Mouse (Mus musculus) cerebellum, adult 2 months (tissue): Measurements from ENCODE around the gene Hist1h1d. TPM values are rescaled to one million over a fixed set of nuclear protein-coding genes. Genes with fewer than 3 reads are reported as not detected.
A peak's percentile ranks its signal among the peaks of the same experiment; 100 is the strongest.
"Not testable (repeated sequence)": the region's sequence is repeated elsewhere in the genome, so short reads cannot be mapped to it uniquely, and the experiment has no call there.

Source experiments
- DNase-seq, 2 experiments: peaks; one replicate each; pipeline ENCODE4 v3.0.0; 2021
- H3K27ac ChIP-seq: fragments of 200-500 bp; 2 replicates; pipeline ENCODE4 v1.5.1; 2012; ENCODE audit warnings: low read length, control low read depth, inconsistent platforms; ENCODE audit not compliant: insufficient read depth
- H3K27me3 ChIP-seq: fragments of 200-500 bp; 2 replicates; pipeline ENCODE4 v1.6.1; 2012; ENCODE audit warnings: inconsistent platforms, mild to moderate bottlenecking, low read length, moderate library complexity; ENCODE audit not compliant: control insufficient read depth, insufficient read depth
- H3K4me1 ChIP-seq: fragments of 200-500 bp; 2 replicates; pipeline ENCODE4 v1.6.1; 2011; ENCODE audit warnings: low read length; ENCODE audit not compliant: control insufficient read depth, insufficient read depth
- H3K4me3 ChIP-seq: fragments of 200-500 bp; replicated peaks from 2 replicates; pipeline ENCODE3; 2011; ENCODE audit warnings: mild to moderate bottlenecking, low read depth, low read length, control low read depth; ENCODE audit not compliant: insufficient read depth
- CTCF ChIP-seq: fragments of 200-500 bp; IDR thresholded peaks from 2 replicates; pipeline ENCODE4 v1.5.1; 2011; ENCODE audit warnings: low read depth, mild to moderate bottlenecking, control low read depth, low read length, moderate library complexity, borderline replicate concordance; ENCODE audit not compliant: insufficient read depth
- POLR2A ChIP-seq: fragments of 200-500 bp; IDR thresholded peaks from 2 replicates; pipeline ENCODE4 v1.6.1; 2011; ENCODE audit warnings: low read length, control low read depth, borderline replicate concordance; ENCODE audit not compliant: insufficient read depth
- WGBS: fragments of 180-500 bp; shearing (Covaris S2); methylation state at CpG from one replicate; pipeline ENCODE4 v1.1.7; 2018; 5-methylcytosine and 5-hydroxymethylcytosine counted together
- polyA plus RNA-seq: library from polyadenylated mRNA; depleted of rRNA; stranded (reverse); fragments of >200 nt; gene quantifications from 2 replicates; pipeline ENCODE4 v1.2.3, GENCODE M21; 2012

Gene Hist1h1d
- polyA plus RNA-seq, 1 experiment = 0.05 TPM

GRCm38 (mm10) chr13:23555839-23556416, 2.9 kb downstream of the Hist1h1d start:
- peak overlapping the region; percentile 61 for H3K4me3 ChIP-seq
- peak overlapping the region; percentile 41; the same call in 1 of the 2 replicates for H3K27ac ChIP-seq
- under 1% methylated on average over 18 of the region's 18 CpGs for WGBS
- H3K27me3 ChIP-seq = no peaks in the 10 kb centered on the region
- TF ChIP-seq POLR2A (peak; percentile 12; the same call in 1 of the 2 replicates), CTCF (no peak)
- DNase-seq = peak; percentile 61 to 87
- peaks cover 2% of the 10 kb centered on the region; the same call in 1 of the 2 replicates for H3K4me1 ChIP-seq

- TF ChIP-seq POLR2A (no peak), CTCF (no peak)
- H3K4me1 ChIP-seq = peaks cover 2% of the 10 kb centered on the region; the same call in 1 of the 2 replicates
- H3K4me3 ChIP-seq = no peak overlapping the region
- no peak overlapping the region for H3K27ac ChIP-seq
- no peak for DNase-seq
- no peaks in the 10 kb centered on the region for H3K27me3 ChIP-seq
- 58% methylated on average over 3 of the region's 3 CpGs for WGBS
These were observed 3.8 kb downstream of the Hist1h1d start for GRCm38 (mm10) chr13:23556906-23557305.

DNA sequence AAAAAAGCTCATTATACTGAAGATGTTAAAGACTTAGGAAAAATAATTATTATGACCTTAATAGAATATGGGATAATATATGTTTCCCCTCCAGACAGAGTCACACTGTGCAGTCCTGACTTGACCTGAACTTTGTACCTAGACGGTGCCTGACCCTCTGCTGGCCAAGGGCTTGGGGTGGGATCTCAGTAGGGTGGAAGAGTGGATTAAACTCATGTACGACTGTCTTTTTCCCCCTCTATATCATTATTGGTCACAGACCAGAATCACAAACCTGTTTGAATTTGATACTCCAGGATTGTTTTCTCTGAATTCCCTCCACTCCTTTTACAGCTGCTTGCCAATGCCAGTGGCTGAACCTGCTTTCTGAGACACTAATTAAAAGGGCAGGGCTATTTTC, 7.6 kb downstream of the Hist1h1d start:
- WGBS = 12% methylated on average over 2 of the region's 2 CpGs
- not testable (repeated sequence) for DNase-seq, H3K4me3 ChIP-seq, H3K27me3 ChIP-seq, H3K4me1 ChIP-seq, H3K27ac ChIP-seq

DNA sequence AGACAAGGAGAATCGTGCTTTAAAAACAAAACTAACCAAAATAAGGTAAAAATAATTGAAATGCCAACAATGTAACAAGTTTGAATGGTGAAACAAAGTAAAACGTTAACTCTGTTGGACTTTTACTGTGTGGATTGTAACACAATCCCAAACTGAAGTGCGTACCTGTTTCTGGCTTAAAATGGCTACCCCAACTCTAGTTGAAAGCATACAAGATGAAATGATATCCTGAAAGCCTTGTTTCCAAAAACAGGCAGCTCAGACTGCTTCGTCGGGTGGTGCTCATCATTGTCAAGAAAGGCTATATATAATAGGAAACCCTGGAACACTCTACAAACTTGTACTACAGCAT, 8.4 kb downstream of the Hist1h1d start:
- 0% methylated on average over 2 of the region's 5 CpGs for WGBS
- DNase-seq = not testable (repeated sequence)

DNA sequence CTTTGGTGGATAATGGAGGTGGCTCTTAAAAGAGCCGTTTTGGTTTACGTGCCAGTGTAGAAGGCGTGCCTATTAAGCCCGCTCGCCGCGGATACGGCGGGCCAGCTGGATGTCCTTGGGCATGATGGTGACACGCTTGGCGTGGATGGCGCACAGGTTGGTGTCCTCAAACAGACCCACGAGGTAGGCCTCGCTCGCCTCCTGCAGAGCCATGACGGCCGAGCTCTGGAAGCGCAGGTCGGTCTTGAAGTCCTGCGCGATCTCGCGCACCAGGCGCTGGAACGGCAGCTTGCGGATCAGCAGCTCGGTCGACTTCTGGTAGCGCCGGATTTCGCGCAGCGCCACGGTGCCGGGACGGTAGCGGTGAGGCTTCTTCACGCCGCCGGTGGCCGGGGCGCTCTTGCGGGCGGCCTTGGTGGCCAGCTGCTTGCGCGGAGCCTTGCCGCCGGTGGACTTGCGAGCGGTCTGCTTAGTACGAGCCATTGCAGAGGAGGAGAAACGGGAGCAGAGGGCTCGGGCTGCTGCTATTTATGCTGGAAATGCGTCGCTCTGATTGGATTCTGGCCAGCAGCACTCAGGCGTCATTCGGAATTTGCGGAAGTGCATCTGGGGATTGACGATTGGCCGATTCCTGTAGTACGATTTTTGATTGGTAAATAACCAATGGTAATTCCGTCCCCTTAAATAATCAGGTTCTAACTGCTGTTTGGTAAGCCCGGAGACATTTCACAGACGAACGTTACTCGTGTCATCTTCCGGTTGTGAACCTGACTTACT, 9.0 kb downstream of the Hist1h1d start, which contains the start of gene Hist1h3e:
Gene Hist1h3e, minus strand, starts transcription at position 487 of the 777 bp plus-strand sequence.
- Histone ChIP-seq H3K4me3 (peak within 1 kb of the TSS; percentile 58), H3K27ac (peak within 1 kb of the TSS; percentile 87)
- peak; percentile 82 for TF ChIP-seq POLR2A
- WGBS = under 1% methylated on average over 49 of the region's 67 CpGs
- H3K4me1 ChIP-seq, H3K27me3 ChIP-seq: not testable (repeated sequence)
- peak; percentile 93 to 94 for DNase-seq

More for the DNA sequence above, 8.4 kb downstream of the Hist1h1d start:
- not testable (repeated sequence) for H3K4me3 ChIP-seq, H3K4me1 ChIP-seq, H3K27me3 ChIP-seq, H3K27ac ChIP-seq

GRCm38 (mm10) chr13:23562699-23563462, 9.8 kb downstream of the Hist1h1d start:
- DNase-seq = peak in 1 of 2 experiments; percentile 67
- Histone ChIP-seq H3K4me1 (no peaks in the 10 kb centered on the region), H3K27ac (peak overlapping the region; percentile 15; the same call in 1 of the 2 replicates), H3K4me3 (peak overlapping the region; percentile 41), H3K27me3 (no peaks in the 10 kb centered on the region)
- WGBS = 1% methylated on average over 18 of the region's 18 CpGs
- TF ChIP-seq POLR2A (no peak), CTCF (no peak)

DNA sequence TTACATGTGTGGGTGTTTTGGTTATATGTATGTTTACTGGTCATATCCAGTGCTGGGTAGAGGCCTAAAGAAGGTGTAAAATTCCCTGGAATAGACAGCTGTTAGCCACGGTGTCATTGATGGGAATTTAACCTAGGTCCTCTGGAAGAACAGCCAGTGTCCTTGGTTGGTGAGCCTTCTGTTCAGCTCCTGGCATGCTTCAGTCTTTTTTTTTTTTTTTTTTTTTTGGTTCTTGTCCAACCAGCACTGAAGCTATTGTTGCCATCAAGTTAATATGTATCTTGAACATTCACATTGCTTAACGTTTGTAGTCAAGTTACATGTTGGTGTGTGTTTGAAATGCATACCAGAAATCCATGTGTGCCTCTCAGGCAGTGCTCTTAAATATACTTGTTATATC, 11.4 kb downstream of the Hist1h1d start:
- H3K27ac ChIP-seq = no peak overlapping the region
- H3K27me3 ChIP-seq = no peaks in the 10 kb centered on the region
- 51% methylated on average over 2 of the region's 2 CpGs for WGBS
- no peaks in the 10 kb centered on the region for H3K4me1 ChIP-seq
- no peak overlapping the region for H3K4me3 ChIP-seq
- TF ChIP-seq CTCF = no peak
- no peak for TF ChIP-seq POLR2A
- no peak for DNase-seq

DNA sequence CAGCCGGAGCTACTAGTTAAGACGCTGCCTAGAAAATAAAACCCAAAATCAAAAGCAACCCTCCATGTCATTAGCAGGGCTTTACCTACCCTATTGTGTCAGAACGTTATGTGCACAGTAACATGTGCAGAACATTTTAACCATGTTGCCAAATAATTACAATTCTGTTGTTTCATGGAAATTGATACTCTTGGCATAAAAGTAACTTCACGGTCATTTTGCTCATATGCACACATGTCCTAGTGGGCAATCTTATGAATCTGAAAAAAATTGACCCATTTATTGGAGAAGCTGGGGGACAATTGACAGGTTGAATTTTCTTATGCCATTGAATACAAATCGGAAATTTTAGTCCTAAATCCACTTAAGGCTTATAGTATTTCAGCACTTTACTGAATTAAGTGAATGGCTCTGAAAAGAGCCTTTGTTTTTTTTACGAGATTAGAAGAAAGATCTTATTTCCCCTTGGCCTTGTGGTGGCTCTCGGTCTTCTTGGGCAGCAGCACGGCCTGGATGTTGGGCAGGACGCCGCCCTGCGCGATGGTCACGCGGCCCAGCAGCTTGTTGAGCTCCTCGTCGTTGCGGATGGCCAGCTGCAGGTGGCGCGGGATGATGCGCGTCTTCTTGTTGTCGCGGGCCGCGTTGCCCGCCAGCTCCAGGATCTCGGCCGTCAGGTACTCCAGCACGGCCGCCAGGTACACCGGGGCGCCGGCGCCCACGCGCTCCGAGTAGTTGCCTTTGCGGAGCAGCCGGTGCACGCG, 17.4 kb downstream of the Hist1h1d start:
- not testable (repeated sequence) for H3K27me3 ChIP-seq, DNase-seq, H3K4me1 ChIP-seq
- WGBS = 2% methylated on average over 29 of the region's 41 CpGs
- Histone ChIP-seq H3K27ac (peak overlapping the region; percentile 85), H3K4me3 (peak overlapping the region; percentile 46)
